Mouse (Mus musculus): ENCODE data around the gene Rnf220. TPM values are rescaled to one million over a fixed set of nuclear protein-coding genes. Genes with fewer than 3 reads are reported as not detected.

Gene Rnf220
- polyA plus RNA-seq, 1 experiment: 38.2 TPM

- peaks cover 27% of the 10 kb centered on the region for H3K27me3 ChIP-seq (replicated peaks)
- TF ChIP-seq GATA1 (IDR thresholded peaks at IDR 0.05; ENCODE audit: borderline replicate concordance, low read length) (no peak), FLI1 (IDR thresholded peaks at IDR 0.05; ENCODE audit: low read length) (no peak)
- no peaks in the 10 kb centered on the region for H3K9me3 ChIP-seq
- no peaks in the 10 kb centered on the region for H3K36me3 ChIP-seq (replicated peaks; ENCODE audit: low read length)
- 0 out of 2 replicates have a peak, but pooled peaks cover 3% of the 10 kb centered on the region for H3K4me1 ChIP-seq
- H3K4me3 ChIP-seq (replicated peaks): no peak overlapping the region
These were observed 155.6 kb downstream of the Rnf220 start for GRCm38 (mm10) chr4:117341282-117341681.

DNA sequence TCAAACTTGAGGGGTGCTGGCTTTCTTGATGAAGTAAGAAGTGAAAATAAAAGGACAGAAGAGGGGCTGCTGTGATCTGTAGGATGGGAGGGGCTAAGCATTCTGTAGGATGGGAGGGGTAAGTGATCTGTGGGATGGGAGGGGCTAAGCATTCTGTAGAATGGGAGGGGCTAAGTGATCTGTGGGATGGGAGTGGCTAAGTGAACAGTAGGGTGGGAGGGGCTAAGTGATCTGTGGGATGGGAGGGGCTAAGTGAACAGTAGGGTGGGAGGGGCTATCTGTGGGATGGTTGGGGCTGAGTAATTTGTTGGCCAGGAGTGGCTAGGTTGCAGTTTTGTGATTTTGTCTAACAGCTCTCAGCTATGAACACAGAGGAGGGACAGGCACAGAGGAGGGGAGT is 157.1 kb downstream of the Rnf220 start:
- no peak for TF ChIP-seq FLI1 (IDR thresholded peaks at IDR 0.05; ENCODE audit: low read length)
- TF ChIP-seq GATA1 (IDR thresholded peaks at IDR 0.05; ENCODE audit: borderline replicate concordance, low read length): no peak
- Histone ChIP-seq H3K27me3 (replicated peaks) (peaks cover 36% of the 10 kb centered on the region), H3K4me1 (0 out of 2 replicates have a peak, but pooled peaks cover 3% of the 10 kb centered on the region), H3K9me3 (no peaks in the 10 kb centered on the region), H3K36me3 (replicated peaks; ENCODE audit: low read length) (no peaks in the 10 kb centered on the region), H3K4me3 (replicated peaks) (no peak overlapping the region)

DNA sequence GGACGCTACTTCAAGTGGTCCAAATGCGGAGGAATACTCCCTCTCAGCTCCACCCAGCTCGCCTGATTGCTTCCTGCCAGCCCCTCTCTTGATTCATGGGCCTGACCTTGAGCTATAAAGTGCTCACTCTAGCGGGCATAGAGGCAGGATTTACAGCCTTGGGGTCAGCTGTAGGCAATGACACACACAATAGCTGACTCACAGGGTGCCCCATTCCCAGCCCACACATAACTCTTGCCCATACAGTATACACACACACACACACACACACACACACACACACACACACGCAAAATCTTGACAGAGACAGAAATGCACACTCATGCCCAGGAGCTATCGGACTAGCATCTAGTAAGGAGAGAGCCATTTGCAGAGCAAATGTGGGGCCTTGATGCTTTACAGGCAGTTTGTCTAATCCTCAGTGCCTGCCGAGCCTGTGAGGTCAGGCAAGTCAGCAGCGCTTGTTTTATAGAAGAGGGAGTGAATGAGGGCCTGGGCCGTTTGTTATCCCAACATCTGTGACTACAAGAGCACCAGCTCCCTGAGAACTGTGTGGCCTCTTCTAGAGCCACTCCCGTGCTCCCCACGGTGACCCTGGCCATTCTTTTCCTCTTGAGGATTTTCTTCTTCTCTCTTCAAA is 165.9 kb downstream of the Rnf220 start:
- Histone ChIP-seq H3K4me1 (no peaks in the 10 kb centered on the region), H3K9me3 (0 out of 2 replicates have a peak, but pooled peaks cover 4% of the 10 kb centered on the region), H3K4me3 (replicated peaks) (no peak overlapping the region), H3K36me3 (replicated peaks; ENCODE audit: low read length) (no peaks in the 10 kb centered on the region), H3K27me3 (replicated peaks) (peaks cover 65% of the 10 kb centered on the region)
- TF ChIP-seq GATA1 (IDR thresholded peaks at IDR 0.05; ENCODE audit: borderline replicate concordance, low read length) (no peak), FLI1 (IDR thresholded peaks at IDR 0.05; ENCODE audit: low read length) (no peak)

GRCm38 (mm10) chr4:117330132-117330531 is 166.7 kb downstream of the Rnf220 start:
- H3K27me3 ChIP-seq (replicated peaks): peaks cover 62% of the 10 kb centered on the region
- no peaks in the 10 kb centered on the region for H3K36me3 ChIP-seq (replicated peaks; ENCODE audit: low read length)
- TF ChIP-seq GATA1 (IDR thresholded peaks at IDR 0.05; ENCODE audit: borderline replicate concordance, low read length) (no peak), FLI1 (IDR thresholded peaks at IDR 0.05; ENCODE audit: low read length) (no peak)
- 0 out of 2 replicates have a peak, but pooled peaks cover 4% of the 10 kb centered on the region for H3K9me3 ChIP-seq
- no peak overlapping the region for H3K4me3 ChIP-seq (replicated peaks)
- no peaks in the 10 kb centered on the region for H3K4me1 ChIP-seq

DNA sequence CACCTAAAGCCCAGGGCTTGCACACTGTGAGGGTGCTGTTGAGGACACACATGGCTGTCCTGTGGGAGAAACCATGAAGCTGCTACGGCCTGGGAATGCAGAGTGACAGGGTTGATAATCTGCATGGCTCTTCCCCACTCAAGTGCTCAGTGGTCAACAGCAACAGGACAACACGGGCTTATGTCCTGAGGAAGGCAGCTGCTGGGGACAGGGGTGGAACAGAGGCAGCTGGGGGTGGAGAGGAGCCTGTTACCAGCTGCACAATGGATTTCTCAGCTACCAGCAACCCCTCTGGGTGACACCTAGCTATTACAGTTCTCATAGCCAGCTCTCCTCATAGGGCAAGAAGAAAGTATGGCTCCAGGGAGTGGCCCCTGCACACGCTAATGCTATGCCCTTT is 169.9 kb downstream of the Rnf220 start:
- peaks cover 68% of the 10 kb centered on the region for H3K27me3 ChIP-seq (replicated peaks)
- H3K36me3 ChIP-seq (replicated peaks; ENCODE audit: low read length): no peaks in the 10 kb centered on the region
- peaks cover 18% of the 10 kb centered on the region for H3K4me1 ChIP-seq
- TF ChIP-seq GATA1 (IDR thresholded peaks at IDR 0.05; ENCODE audit: borderline replicate concordance, low read length): no peak
- no peak for TF ChIP-seq FLI1 (IDR thresholded peaks at IDR 0.05; ENCODE audit: low read length)
- peak overlapping the region; percentile 18 for H3K4me3 ChIP-seq (replicated peaks)
- 0 out of 2 replicates have a peak, but pooled peaks cover 4% of the 10 kb centered on the region for H3K9me3 ChIP-seq

DNA sequence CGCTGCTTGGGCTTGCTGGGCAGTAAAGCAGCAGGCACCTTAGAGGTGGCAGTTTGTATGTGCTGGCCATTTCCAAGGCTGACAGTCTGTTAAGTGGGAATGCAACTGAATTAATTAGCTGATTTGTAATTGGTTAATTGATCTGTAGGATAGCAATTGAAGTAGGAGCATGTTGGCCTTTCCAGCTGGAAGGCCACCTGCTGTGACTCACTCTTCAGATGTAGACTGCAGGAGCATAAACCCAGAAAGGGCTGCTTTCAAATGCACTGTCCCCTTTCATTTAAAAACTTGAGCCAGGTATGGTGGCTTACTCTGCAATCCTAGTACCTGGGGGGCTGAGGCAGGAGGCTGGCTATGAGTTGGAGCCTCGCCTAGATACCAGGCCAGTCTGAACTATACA is 171.8 kb downstream of the Rnf220 start:
- Histone ChIP-seq H3K4me1 (peaks cover 27% of the 10 kb centered on the region), H3K27me3 (replicated peaks) (peaks cover 72% of the 10 kb centered on the region), H3K36me3 (replicated peaks; ENCODE audit: low read length) (no peaks in the 10 kb centered on the region), H3K9me3 (0 out of 2 replicates have a peak, but pooled peaks cover 4% of the 10 kb centered on the region), H3K4me3 (replicated peaks) (no peak overlapping the region)
- TF ChIP-seq GATA1 (IDR thresholded peaks at IDR 0.05; ENCODE audit: borderline replicate concordance, low read length): no peak
- no peak for TF ChIP-seq FLI1 (IDR thresholded peaks at IDR 0.05; ENCODE audit: low read length)

GRCm38 (mm10) chr4:117323515-117324344 is 173.1 kb downstream of the Rnf220 start:
- Histone ChIP-seq H3K27me3 (replicated peaks) (peaks cover 74% of the 10 kb centered on the region), H3K4me3 (replicated peaks) (no peak overlapping the region), H3K4me1 (peaks cover 29% of the 10 kb centered on the region), H3K9me3 (0 out of 2 replicates have a peak, but pooled peaks cover 4% of the 10 kb centered on the region), H3K36me3 (replicated peaks; ENCODE audit: low read length) (no peaks in the 10 kb centered on the region)
- TF ChIP-seq GATA1 (IDR thresholded peaks at IDR 0.05; ENCODE audit: borderline replicate concordance, low read length) (no peak), FLI1 (IDR thresholded peaks at IDR 0.05; ENCODE audit: low read length) (no peak)

GRCm38 (mm10) chr4:117321011-117321410 is 175.8 kb downstream of the Rnf220 start:
- Histone ChIP-seq H3K36me3 (replicated peaks; ENCODE audit: low read length) (no peaks in the 10 kb centered on the region), H3K9me3 (no peaks in the 10 kb centered on the region), H3K4me3 (replicated peaks) (no peak overlapping the region), H3K27me3 (replicated peaks) (peaks cover 78% of the 10 kb centered on the region), H3K4me1 (peaks cover 34% of the 10 kb centered on the region)
- TF ChIP-seq GATA1 (IDR thresholded peaks at IDR 0.05; ENCODE audit: borderline replicate concordance, low read length) (no peak), FLI1 (IDR thresholded peaks at IDR 0.05; ENCODE audit: low read length) (no peak)

DNA sequence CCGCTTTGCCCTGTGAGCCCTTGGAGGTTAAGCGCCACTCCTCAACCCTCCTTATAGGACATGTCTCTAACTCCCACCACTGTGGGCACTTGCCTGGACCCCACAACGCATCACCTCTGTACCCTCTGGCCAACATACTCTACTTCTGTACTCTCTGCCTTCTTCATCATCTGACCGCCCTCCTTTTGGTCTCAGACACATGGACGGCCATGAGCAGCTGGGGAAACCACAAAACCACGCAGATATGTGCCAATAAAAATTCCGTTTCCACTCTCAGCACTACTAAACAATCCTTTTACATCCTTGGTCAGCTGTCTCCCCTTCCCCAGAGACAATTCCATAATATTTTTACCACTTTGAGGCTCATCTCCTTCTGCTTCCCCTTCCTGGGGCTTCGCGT is 178.3 kb downstream of the Rnf220 start:
- TF ChIP-seq GATA1 (IDR thresholded peaks at IDR 0.05; ENCODE audit: borderline replicate concordance, low read length): no peak
- no peak for TF ChIP-seq FLI1 (IDR thresholded peaks at IDR 0.05; ENCODE audit: low read length)
- Histone ChIP-seq H3K27me3 (replicated peaks) (peaks cover 87% of the 10 kb centered on the region), H3K4me1 (peaks cover 30% of the 10 kb centered on the region), H3K4me3 (replicated peaks) (no peak overlapping the region), H3K9me3 (no peaks in the 10 kb centered on the region), H3K36me3 (replicated peaks; ENCODE audit: low read length) (no peaks in the 10 kb centered on the region)

GRCm38 (mm10) chr4:117317701-117318190 is 179.1 kb downstream of the Rnf220 start:
- Histone ChIP-seq H3K9me3 (no peaks in the 10 kb centered on the region), H3K4me3 (replicated peaks) (no peak overlapping the region), H3K36me3 (replicated peaks; ENCODE audit: low read length) (no peaks in the 10 kb centered on the region), H3K4me1 (peaks cover 28% of the 10 kb centered on the region), H3K27me3 (replicated peaks) (peaks cover 86% of the 10 kb centered on the region)
- TF ChIP-seq FLI1 (IDR thresholded peaks at IDR 0.05; ENCODE audit: low read length) (no peak), GATA1 (IDR thresholded peaks at IDR 0.05; ENCODE audit: borderline replicate concordance, low read length) (no peak)

Measured in megakaryocyte, embryonic 14.5 days (primary cell).